Mouse (Mus musculus) liver, embryonic 11.5 days (tissue): ENCODE measurements around the gene Spon1. TPM values are rescaled to one million over a fixed set of nuclear protein-coding genes. Genes with fewer than 3 reads are reported as not detected.

Experiments used
- ATAC-seq: fragments of 200-750 bp; cut with Nextera tagmentation; replicated peaks from 2 replicates; pipeline ENCODE4 v1.8.0; 2017; ENCODE audit warnings: moderate number of reproducible peaks, mild to moderate bottlenecking, moderate TSS enrichment, moderate library complexity; ENCODE audit not compliant: low FRiP score
- DNase-seq: peaks from one replicate; pipeline ENCODE4 v3.0.0-alpha.2; 2017; ENCODE audit warnings: low spot score
- H3K27ac ChIP-seq: fragments of 300-500 bp; sonication (generic); 2 replicates; pipeline ENCODE4 v1.5.1; 2014; ENCODE audit warnings: mild to moderate bottlenecking, low read depth, low read length, control low read depth
- H3K27me3 ChIP-seq: fragments of 300-500 bp; sonication (generic); replicated peaks from 2 replicates; pipeline ENCODE4 v1.6.1; 2014; ENCODE audit warnings: low read length, mixed read lengths; ENCODE audit not compliant: control insufficient read depth, insufficient read depth
- H3K36me3 ChIP-seq: fragments of 300-500 bp; sonication (generic); 2 replicates; pipeline ENCODE4 v1.6.1; 2014; ENCODE audit warnings: mild to moderate bottlenecking, low read length, moderate library complexity, mixed read lengths; ENCODE audit not compliant: control insufficient read depth, insufficient read depth
- H3K4me1 ChIP-seq: fragments of 300-500 bp; sonication (generic); replicated peaks from 2 replicates; pipeline ENCODE4 v1.6.1; 2014; ENCODE audit warnings: low read length, mixed read lengths; ENCODE audit not compliant: control insufficient read depth, insufficient read depth
- H3K4me2 ChIP-seq: fragments of 300-500 bp; sonication (generic); 2 replicates; pipeline ENCODE4 v1.6.1; 2014; ENCODE audit warnings: mild to moderate bottlenecking, control low read depth, moderate library complexity
- H3K4me3 ChIP-seq: fragments of 300-500 bp; sonication (generic); 2 replicates; pipeline ENCODE4 v1.5.1; 2014; ENCODE audit warnings: low read depth, low read length, control low read depth
- H3K9ac ChIP-seq: fragments of 300-500 bp; sonication (generic); 2 replicates; pipeline ENCODE4 v1.6.1; 2014; ENCODE audit warnings: low read depth, low read length, control low read depth
- H3K9me3 ChIP-seq: fragments of 300-500 bp; sonication (generic); 2 replicates; pipeline ENCODE4 v1.6.1; 2016; ENCODE audit warnings: low read length, inconsistent platforms, mixed read lengths; ENCODE audit not compliant: control insufficient read depth
- WGBS: fragments of 180-500 bp; shearing (Covaris S2); extraction: QIAGEN DNeasy Blood & Tissue Kit; methylation state at CpG from one replicate; pipeline ENCODE4 v1.1.7; 2014; 5-methylcytosine and 5-hydroxymethylcytosine counted together
- polyA plus RNA-seq: library from polyadenylated mRNA; unstranded; fragments of >200 nt; fragmentation: Nextera tagmentation; extraction: Ambion mirVana; gene quantifications from 2 replicates; pipeline ENCODE4 v1.2.1, GENCODE M21; 2014

Gene Spon1
- polyA plus RNA-seq, 1 experiment from 2014 or later, result 7.9 TPM

- no peak overlapping the region for H3K4me3 ChIP-seq
- 82% methylated on average over 4 of the region's 4 CpGs for WGBS
- H3K9ac ChIP-seq, result no peak overlapping the region
- H3K4me2 ChIP-seq, result no peak overlapping the region
- H3K36me3 ChIP-seq, result no peaks in the 10 kb centered on the region
- no peak for DNase-seq
- H3K27me3 ChIP-seq, result no peaks in the 10 kb centered on the region
- no peak for ATAC-seq
- H3K9me3 ChIP-seq, result no peaks in the 10 kb centered on the region
- no peak overlapping the region for H3K27ac ChIP-seq
- no peaks in the 10 kb centered on the region for H3K4me1 ChIP-seq
Measured at GRCm38 (mm10) chr7:113797134-113797533, 31.3 kb downstream of the Spon1 start.

GRCm38 (mm10) chr7:113798605-113799255, 32.9 kb downstream of the Spon1 start:
- Histone ChIP-seq H3K4me2 (no peak overlapping the region), H3K27ac (no peak overlapping the region), H3K36me3 (no peaks in the 10 kb centered on the region), H3K27me3 (no peaks in the 10 kb centered on the region), H3K9me3 (no peaks in the 10 kb centered on the region), H3K4me1 (no peaks in the 10 kb centered on the region), H3K4me3 (no peak overlapping the region), H3K9ac (no peak overlapping the region)
- WGBS, result 87% methylated on average over 6 of the region's 6 CpGs
- DNase-seq, result no peak
- ATAC-seq, result no peak

- Histone ChIP-seq H3K36me3 (no peaks in the 10 kb centered on the region), H3K9me3 (no peaks in the 10 kb centered on the region), H3K4me2 (no peak overlapping the region), H3K27ac (no peak overlapping the region), H3K27me3 (no peaks in the 10 kb centered on the region), H3K4me1 (no peaks in the 10 kb centered on the region), H3K9ac (no peak overlapping the region), H3K4me3 (no peak overlapping the region)
- no peak for DNase-seq
- 78% methylated on average over 1 of the region's 1 CpGs for WGBS
- ATAC-seq, result no peak
Measured at GRCm38 (mm10) chr7:113809781-113810180, 44.0 kb downstream of the Spon1 start.

- WGBS, result 68% methylated on average over 10 of the region's 10 CpGs
- H3K4me1 ChIP-seq, result no peaks in the 10 kb centered on the region
- no peak overlapping the region for H3K4me3 ChIP-seq
- no peak overlapping the region for H3K27ac ChIP-seq
- H3K4me2 ChIP-seq, result no peak overlapping the region
- no peak for DNase-seq
- no peak overlapping the region for H3K9ac ChIP-seq
- H3K27me3 ChIP-seq, result no peaks in the 10 kb centered on the region
- ATAC-seq, result no peak
- H3K9me3 ChIP-seq, result no peaks in the 10 kb centered on the region
- no peaks in the 10 kb centered on the region for H3K36me3 ChIP-seq
Measured at GRCm38 (mm10) chr7:113811376-113812158, 45.8 kb downstream of the Spon1 start.

GRCm38 (mm10) chr7:113814101-113814779, 48.4 kb downstream of the Spon1 start:
- Histone ChIP-seq H3K9ac (no peak overlapping the region), H3K36me3 (no peaks in the 10 kb centered on the region), H3K9me3 (no peaks in the 10 kb centered on the region), H3K4me3 (no peak overlapping the region), H3K27ac (no peak overlapping the region), H3K4me1 (peaks cover 12% of the 10 kb centered on the region), H3K4me2 (no peak overlapping the region), H3K27me3 (no peaks in the 10 kb centered on the region)
- DNase-seq (no peak), ATAC-seq (no peak)
- 88% methylated on average over 10 of the region's 10 CpGs for WGBS

- H3K4me1 ChIP-seq, result peaks cover 12% of the 10 kb centered on the region
- H3K27ac ChIP-seq, result no peak overlapping the region
- no peak for DNase-seq
- no peak for ATAC-seq
- WGBS, result 79% methylated on average over 5 of the region's 5 CpGs
- no peaks in the 10 kb centered on the region for H3K9me3 ChIP-seq
- H3K9ac ChIP-seq, result no peak overlapping the region
- H3K36me3 ChIP-seq, result no peaks in the 10 kb centered on the region
- H3K27me3 ChIP-seq, result no peaks in the 10 kb centered on the region
- no peak overlapping the region for H3K4me2 ChIP-seq
- no peak overlapping the region for H3K4me3 ChIP-seq
Measured at GRCm38 (mm10) chr7:113815726-113816125, 49.9 kb downstream of the Spon1 start.

- ATAC-seq (no peak), DNase-seq (no peak)
- no peaks in the 10 kb centered on the region for H3K9me3 ChIP-seq
- no peaks in the 10 kb centered on the region for H3K27me3 ChIP-seq
- H3K4me2 ChIP-seq, result no peak overlapping the region
- H3K9ac ChIP-seq, result no peak overlapping the region
- no peak overlapping the region for H3K4me3 ChIP-seq
- H3K36me3 ChIP-seq, result no peaks in the 10 kb centered on the region
- peaks cover 12% of the 10 kb centered on the region for H3K4me1 ChIP-seq
- WGBS, result 59% methylated on average over 7 of the region's 7 CpGs
- no peak overlapping the region for H3K27ac ChIP-seq
Measured at GRCm38 (mm10) chr7:113816827-113817334, 51.1 kb downstream of the Spon1 start.

GRCm38 (mm10) chr7:113818116-113818515, 52.3 kb downstream of the Spon1 start:
- DNase-seq (no peak), ATAC-seq (peak; percentile 86)
- Histone ChIP-seq H3K4me3 (no peak overlapping the region), H3K27ac (no peak overlapping the region), H3K9ac (no peak overlapping the region), H3K4me1 (peaks cover 12% of the 10 kb centered on the region), H3K27me3 (no peaks in the 10 kb centered on the region), H3K9me3 (no peaks in the 10 kb centered on the region), H3K36me3 (no peaks in the 10 kb centered on the region), H3K4me2 (no peak overlapping the region)
- WGBS, result 20% methylated on average over 6 of the region's 6 CpGs
